Comparison of ENCODE assay signal across 11 mouse cellular contexts in genomic region chr9:9376650-9377189, GRCm38 (mm10).
DNase-seq lines count a peak whose midpoint lies in the region; ATAC-seq lines count a peak whose summit lies in the region.
"Had no signal": no experiment of that assay in that cellular context is flagged by ENCODE, and none has a peak within 500 bp of the region (broad histone marks: within the 10 kb centered on the region; RNA-seq: fewer than 3 reads in every experiment).

No protein-coding gene starts in this region.

- no peak overlapping the region for H3K9ac ChIP-seq in forebrain, embryonic 15.5 days (replicated peaks)
- no peak overlapping the region for H3K9ac ChIP-seq in forebrain, embryonic 11.5 days (ENCODE audit: low read length)
- H3K9ac ChIP-seq in embryonic facial prominence, embryonic 14.5 days (ENCODE audit: low read depth, low read length): no peak overlapping the region
- H3K9ac ChIP-seq: neural tube, embryonic 13.5 days had no signal

- H3K9me3 ChIP-seq in forebrain, embryonic 15.5 days: no peaks in the 10 kb centered on the region
- no peaks in the 10 kb centered on the region for H3K9me3 ChIP-seq in forebrain, embryonic 11.5 days (ENCODE audit: control insufficient read depth, low read length)
- H3K9me3 ChIP-seq in embryonic facial prominence, embryonic 14.5 days (ENCODE audit: control insufficient read depth, low read length): no peaks in the 10 kb centered on the region
- H3K9me3 ChIP-seq: neural tube, embryonic 13.5 days had no signal

- 84% methylated on average over 2 of the region's 2 CpGs for WGBS in forebrain, embryonic 15.5 days
- WGBS in forebrain, embryonic 11.5 days: 88% methylated on average over 2 of the region's 2 CpGs
- WGBS in embryonic facial prominence, embryonic 14.5 days: 79% methylated on average over 2 of the region's 2 CpGs

- no peak overlapping the region for H3K27ac ChIP-seq in forebrain, embryonic 15.5 days (replicated peaks)
- H3K27ac ChIP-seq in forebrain, embryonic 11.5 days (ENCODE audit: low read depth, low read length): no peak overlapping the region
- H3K27ac ChIP-seq in embryonic facial prominence, embryonic 14.5 days (replicated peaks; ENCODE audit: low read depth, low read length): no peak overlapping the region
- H3K27ac ChIP-seq: neural tube, embryonic 13.5 days had no signal

- ATAC-seq in forebrain, embryonic 15.5 days (replicated peaks): peak; percentile 39; the same call in 1 of the 2 replicates
- ATAC-seq in forebrain, embryonic 11.5 days (replicated peaks; ENCODE audit: low FRiP score): no peak
- no peak for ATAC-seq in embryonic facial prominence, embryonic 14.5 days (ENCODE audit: low read depth)

- H3K36me3 ChIP-seq in forebrain, embryonic 15.5 days: no peaks in the 10 kb centered on the region
- H3K36me3 ChIP-seq in forebrain, embryonic 11.5 days (ENCODE audit: control insufficient read depth, insufficient read depth, low read length): no peaks in the 10 kb centered on the region
- no peaks in the 10 kb centered on the region for H3K36me3 ChIP-seq in embryonic facial prominence, embryonic 14.5 days (ENCODE audit: control insufficient read depth, insufficient read depth, low read length)
- H3K36me3 ChIP-seq: neural tube, embryonic 13.5 days had no signal

- H3K27me3 ChIP-seq in forebrain, embryonic 15.5 days: no peaks in the 10 kb centered on the region
- H3K27me3 ChIP-seq in forebrain, embryonic 11.5 days (ENCODE audit: control insufficient read depth, insufficient read depth, low read length): no peaks in the 10 kb centered on the region
- H3K27me3 ChIP-seq in embryonic facial prominence, embryonic 14.5 days (replicated peaks; ENCODE audit: control insufficient read depth, insufficient read depth, low read length): no peaks in the 10 kb centered on the region
- H3K27me3 ChIP-seq: neural tube, embryonic 13.5 days had no signal

- H3K4me2 ChIP-seq in forebrain, embryonic 15.5 days (replicated peaks): no peak overlapping the region
- H3K4me2 ChIP-seq in forebrain, embryonic 11.5 days (ENCODE audit: low read depth, low read length, severe bottlenecking): no peak overlapping the region
- no peak overlapping the region for H3K4me2 ChIP-seq in embryonic facial prominence, embryonic 14.5 days (ENCODE audit: low read depth, low read length)
- H3K4me2 ChIP-seq: liver, embryonic 11.5 days; neural tube, embryonic 13.5 days had no signal

- H3K4me1 ChIP-seq in forebrain, embryonic 15.5 days: no peaks in the 10 kb centered on the region
- no peaks in the 10 kb centered on the region for H3K4me1 ChIP-seq in forebrain, embryonic 11.5 days (replicated peaks; ENCODE audit: control insufficient read depth, insufficient read depth, low read length)
- H3K4me1 ChIP-seq in embryonic facial prominence, embryonic 14.5 days (ENCODE audit: control insufficient read depth, insufficient read depth, low read length): no peaks in the 10 kb centered on the region
- H3K4me1 ChIP-seq: neural tube, embryonic 13.5 days had no signal

- DNase-seq in forebrain, embryonic 11.5 days (ENCODE audit: low spot score): no peak
- peak; percentile 13 to 41 for DNase-seq in left cerebral cortex, postnatal 25 days (ENCODE audit: low spot score in 2 of 2)
- no peak for DNase-seq in left cerebral cortex, adult 9 months (ENCODE audit: low spot score in 2 of 2)
- DNase-seq in ES-CJ7 (ENCODE audit: low read depth, low spot score): peak; percentile 18
- peak; percentile 33 for DNase-seq in embryonic facial prominence, embryonic 14.5 days (ENCODE audit: low spot score)
- no peak for DNase-seq in thymus, postnatal 0 days (ENCODE audit: low spot score)
- no peak for DNase-seq in heart, postnatal 4 days
- DNase-seq: kidney, postnatal 36 days had no signal

- intact Hi-C loops in left cerebral cortex, postnatal 25 days (cut with DNase I): loop anchor here (2.0 to 5.0 kb wide), 2 partner anchors 1150 to 1526 kb away; partner anchors contain the start of gene Cntn5

- no peak overlapping the region for H3K4me3 ChIP-seq in forebrain, embryonic 15.5 days
- no peak overlapping the region for H3K4me3 ChIP-seq in forebrain, embryonic 11.5 days (ENCODE audit: low read depth, low read length)
- no peak overlapping the region for H3K4me3 ChIP-seq in embryonic facial prominence, embryonic 14.5 days (ENCODE audit: low read depth, low read length)
- H3K4me3 ChIP-seq: neural tube, embryonic 13.5 days had no signal

Comparison
In these comparisons a context has a peak if more than half of its experiments do, and no peak if none do; other contexts are left out.
1. DNase-seq: peak in left cerebral cortex, postnatal 25 days (2 of 2), ES-CJ7 (single experiment) and embryonic facial prominence, embryonic 14.5 days (single experiment); none in forebrain, embryonic 11.5 days (single experiment), left cerebral cortex, adult 9 months (0 of 2), thymus, postnatal 0 days (single experiment) and heart, postnatal 4 days (single experiment).